Mouse (Mus musculus) bone marrow macrophage, adult 2 months (primary cell): ENCODE measurements at regions not wholly inside any gene's neighbourhood (a gene's known extent, or its start where the extent isn't known, plus 50 kb on each side); places are given as distances from the start of the nearest gene placed in this dataset.
A peak's percentile ranks its signal among the peaks of the same experiment; 100 is the strongest.

Source experiments
- H3K27ac ChIP-seq: 2 replicates; pipeline ENCODE4 v1.5.1; 2012; ENCODE audit warnings: low read depth, low read length; ENCODE audit not compliant: insufficient read depth
- H3K4me1 ChIP-seq: 2 replicates; pipeline ENCODE4 v1.6.1; 2012; ENCODE audit warnings: low read length; ENCODE audit not compliant: control insufficient read depth, insufficient read depth
- H3K4me3 ChIP-seq: 2 replicates; pipeline ENCODE4 v1.5.1; 2012; ENCODE audit warnings: mild to moderate bottlenecking, low read length, moderate library complexity; ENCODE audit not compliant: insufficient read depth
- CTCF ChIP-seq: IDR thresholded peaks from 2 replicates; pipeline ENCODE4 v1.5.1; 2012; ENCODE audit warnings: low read depth, mild to moderate bottlenecking, low read length, moderate library complexity
- POLR2A ChIP-seq: IDR thresholded peaks from 2 replicates; pipeline ENCODE4 v1.6.1; 2012; ENCODE audit warnings: mild to moderate bottlenecking, low read depth, low read length, borderline replicate concordance

DNA sequence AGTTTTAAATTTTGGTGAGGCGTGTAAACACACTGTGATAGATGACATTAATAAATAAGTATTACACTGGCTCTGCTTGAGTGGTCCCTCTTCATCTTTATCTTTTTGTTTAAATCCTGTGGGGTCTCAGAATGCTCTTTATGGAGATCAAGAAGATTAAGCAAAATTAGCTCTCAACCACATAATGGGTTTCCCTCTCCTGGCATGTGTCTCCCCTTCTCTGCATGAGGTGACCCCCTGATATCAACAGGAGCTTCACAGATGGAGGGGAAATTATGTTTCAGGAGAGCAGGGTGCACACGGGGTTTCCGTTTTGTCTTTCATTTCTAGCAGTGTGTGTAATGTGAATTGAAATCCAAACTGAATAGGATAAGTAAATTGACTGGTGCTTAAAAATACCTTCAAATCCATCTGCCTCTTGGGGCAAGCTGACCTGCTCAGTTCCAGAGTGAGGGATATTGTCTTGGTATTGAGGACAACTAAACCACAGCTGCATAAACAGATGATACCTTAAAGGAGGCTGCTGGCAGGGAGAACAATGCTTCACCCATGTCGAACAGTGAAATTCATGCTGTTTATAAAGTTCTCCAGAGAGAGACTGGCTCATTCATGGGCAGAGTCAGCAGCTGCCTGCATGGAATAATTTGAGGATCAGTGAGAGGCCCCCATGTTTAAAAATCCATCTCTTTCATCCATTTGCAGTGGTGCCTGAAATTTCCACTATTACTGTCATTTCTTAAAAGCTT is 518.3 kb upstream of the Nr2f1 start:
- Histone ChIP-seq H3K4me1 (no peaks in the 10 kb centered on the region), H3K4me3 (no peak overlapping the region), H3K27ac (no peak overlapping the region)
- TF ChIP-seq CTCF (no peak), POLR2A (no peak)

DNA sequence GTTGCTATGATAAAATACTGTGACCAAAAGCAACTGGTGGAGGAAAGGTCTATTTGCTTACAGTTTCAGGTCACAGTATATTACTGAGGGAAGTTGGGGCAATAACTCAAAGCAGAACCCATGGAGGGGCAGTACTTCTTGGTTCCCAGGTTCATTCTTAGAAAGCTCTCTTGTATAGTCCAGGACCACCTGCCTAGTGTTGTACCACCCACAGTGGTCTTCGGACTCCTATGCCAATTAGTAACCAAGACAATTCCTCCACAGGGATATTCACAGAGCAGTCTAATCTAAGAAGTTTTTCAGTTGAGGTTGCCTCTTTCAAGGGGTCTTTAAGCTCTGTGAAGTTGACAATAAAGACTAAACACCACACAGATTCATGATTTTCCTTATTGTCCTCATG is 517.6 kb upstream of the Nr2f1 start:
- H3K4me1 ChIP-seq: no peaks in the 10 kb centered on the region
- TF ChIP-seq CTCF (no peak), POLR2A (no peak)
- no peak overlapping the region for H3K4me3 ChIP-seq

DNA sequence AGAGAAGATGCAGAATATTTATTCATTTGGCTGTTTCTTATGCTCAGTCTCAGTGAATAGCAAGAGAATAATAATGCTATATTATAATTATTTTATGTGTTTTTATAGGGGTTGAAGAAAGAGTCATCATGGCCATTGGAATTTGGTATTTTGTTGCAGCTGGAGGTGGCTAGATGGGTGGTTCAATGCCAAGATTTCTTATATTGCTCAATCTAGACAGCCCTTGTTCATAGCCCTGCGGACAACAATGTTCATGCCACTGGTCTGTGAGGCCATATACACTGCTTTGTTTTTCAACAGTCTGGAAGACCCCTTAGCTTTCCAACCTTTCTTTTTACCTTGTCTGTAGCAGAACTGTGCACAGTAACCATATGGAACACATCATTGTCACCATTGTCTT is 505.1 kb upstream of the Nr2f1 start:
- Histone ChIP-seq H3K27ac (no peak overlapping the region), H3K4me3 (no peak overlapping the region), H3K4me1 (no peaks in the 10 kb centered on the region)
- TF ChIP-seq CTCF: no peak
- no peak for TF ChIP-seq POLR2A

More for the DNA sequence above, 517.6 kb upstream of the Nr2f1 start:
- H3K27ac ChIP-seq: no peak overlapping the region

DNA sequence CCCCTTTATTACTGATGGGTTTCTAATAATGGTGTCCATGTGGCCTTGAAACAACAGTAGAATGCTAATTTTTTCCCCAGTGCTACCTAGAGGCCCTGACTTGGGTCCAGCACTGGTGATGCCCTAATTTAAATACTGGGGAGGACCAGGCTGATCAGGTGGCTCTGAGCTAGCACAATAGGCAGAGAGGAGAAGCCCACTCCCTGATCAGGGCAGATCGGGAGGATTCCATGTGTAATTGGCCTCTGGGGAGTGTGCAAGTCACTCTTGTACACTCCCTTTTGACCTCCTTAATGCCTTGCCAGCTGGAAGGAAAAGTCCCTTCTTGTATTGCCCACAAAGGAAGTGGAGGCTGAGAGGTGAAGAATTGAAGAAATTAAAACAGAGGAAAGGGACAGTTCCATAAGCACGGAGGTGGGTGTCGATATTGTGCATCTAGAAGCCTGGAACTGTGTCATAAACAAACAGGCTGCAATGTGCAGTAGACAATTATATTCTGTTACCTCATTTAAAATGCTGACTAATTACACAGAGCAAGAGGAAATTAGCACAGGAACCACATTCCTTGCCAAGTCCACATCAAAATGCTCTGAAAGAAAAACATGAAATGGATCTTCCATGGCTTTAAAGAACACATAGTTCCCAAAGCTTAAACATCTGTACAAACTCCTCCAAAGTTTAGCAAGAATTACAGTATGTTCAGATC is 498.4 kb upstream of the Nr2f1 start:
- no peak overlapping the region for H3K4me3 ChIP-seq
- H3K4me1 ChIP-seq: peaks cover 4% of the 10 kb centered on the region; the same call in 1 of the 2 replicates
- H3K27ac ChIP-seq: no peak overlapping the region
- TF ChIP-seq CTCF (no peak), POLR2A (no peak)

DNA sequence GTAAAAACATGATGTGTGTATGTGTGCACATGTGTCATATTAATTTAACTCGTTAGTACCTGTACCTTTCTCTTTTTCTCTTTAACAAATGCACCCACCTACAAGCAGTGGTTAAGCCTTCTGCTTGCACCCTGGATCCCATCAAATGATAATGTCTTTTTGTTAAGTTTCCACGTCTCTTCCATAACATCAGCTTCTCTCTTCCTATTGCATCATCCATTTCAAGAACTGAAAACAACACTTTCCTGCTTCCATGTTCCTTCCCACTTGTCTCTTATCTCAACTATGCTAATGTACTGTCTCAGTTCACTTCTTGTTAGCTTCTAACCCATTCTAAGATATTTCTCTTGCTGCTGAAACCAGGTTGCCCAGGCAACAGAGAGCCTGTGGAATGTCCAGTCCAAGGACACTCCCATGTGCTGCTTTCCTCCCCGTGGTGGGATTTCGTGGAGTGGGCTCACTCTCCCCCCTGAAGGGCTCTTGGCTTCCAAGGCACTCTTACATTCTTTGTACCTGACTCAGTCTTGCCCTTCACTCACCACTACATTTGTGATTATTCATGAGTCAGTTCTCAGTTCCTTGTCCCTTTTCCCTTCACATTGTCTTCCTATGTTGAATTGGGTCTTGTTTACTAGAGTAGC is 479.8 kb upstream of the Nr2f1 start:
- Histone ChIP-seq H3K4me1 (peaks cover 5% of the 10 kb centered on the region), H3K4me3 (no peak overlapping the region), H3K27ac (no peak overlapping the region)
- TF ChIP-seq CTCF (no peak), POLR2A (no peak)

DNA sequence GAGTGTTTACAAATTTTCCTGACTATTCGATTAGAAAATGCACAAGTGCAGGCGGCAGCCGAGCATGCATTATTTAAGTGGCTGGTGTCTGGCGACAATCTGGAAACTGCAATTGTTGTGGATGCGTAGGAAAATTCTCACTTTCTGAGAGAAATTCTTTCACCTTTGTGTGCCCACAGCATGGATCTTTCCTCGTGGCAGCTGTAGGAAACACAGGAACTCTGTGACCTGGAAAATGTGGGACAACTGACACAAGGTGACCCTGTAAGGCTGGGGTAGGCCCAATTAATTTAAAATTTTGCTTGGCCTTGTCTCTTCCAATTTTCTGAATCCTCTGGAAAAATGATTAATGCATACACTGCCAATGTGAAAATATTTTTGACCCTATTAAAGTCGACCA is 478.7 kb upstream of the Nr2f1 start:
- TF ChIP-seq POLR2A: no peak
- no peak for TF ChIP-seq CTCF

DNA sequence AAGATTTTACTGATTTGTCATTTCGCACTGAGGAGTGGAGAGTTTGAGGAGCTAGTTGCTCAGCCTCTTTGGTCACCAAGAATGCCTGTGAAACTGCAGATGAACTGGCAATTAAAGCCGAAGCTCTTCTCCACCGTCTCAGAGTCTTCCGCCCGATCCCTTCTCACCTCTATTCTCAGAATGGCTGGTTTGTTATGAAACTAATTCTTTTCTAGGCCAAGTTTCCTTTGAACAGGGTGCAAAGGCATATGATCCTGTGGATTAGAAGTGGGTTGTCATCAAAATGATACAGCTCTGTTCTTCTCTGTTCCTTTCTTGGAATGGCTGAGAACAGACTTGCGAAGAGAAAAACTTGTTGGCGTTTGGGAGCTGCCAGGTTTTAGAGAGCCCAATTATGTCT is 458.7 kb upstream of the Nr2f1 start:
- no peak overlapping the region for H3K27ac ChIP-seq
- TF ChIP-seq POLR2A: no peak
- no peak for TF ChIP-seq CTCF
- H3K4me1 ChIP-seq: peaks cover 9% of the 10 kb centered on the region
- H3K4me3 ChIP-seq: no peak overlapping the region

More for the DNA sequence above, 478.7 kb upstream of the Nr2f1 start:
- no peak overlapping the region for H3K27ac ChIP-seq
- H3K4me1 ChIP-seq: peaks cover 5% of the 10 kb centered on the region
- no peak overlapping the region for H3K4me3 ChIP-seq

DNA sequence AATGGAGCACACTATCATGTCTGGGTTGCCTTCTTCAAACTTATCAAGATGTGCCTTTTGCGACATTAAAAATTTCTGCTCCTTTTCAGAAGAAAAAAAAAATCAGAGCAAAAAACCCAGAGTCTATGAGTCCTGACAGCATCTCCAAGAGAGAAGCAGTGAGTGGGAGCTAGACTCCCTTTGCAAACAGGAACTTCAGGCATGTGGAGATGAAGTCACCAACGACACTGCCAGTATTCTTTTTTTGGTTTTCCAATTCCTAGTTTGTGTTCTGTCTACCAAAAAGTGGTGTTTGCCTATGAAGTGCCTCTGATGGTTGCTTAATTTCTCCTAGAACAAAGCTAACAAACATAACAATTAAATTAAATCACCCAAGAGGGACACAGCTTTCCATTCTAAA is 457.2 kb upstream of the Nr2f1 start:
- peaks cover 9% of the 10 kb centered on the region for H3K4me1 ChIP-seq
- H3K27ac ChIP-seq: peak overlapping the region; percentile 68
- no peak overlapping the region for H3K4me3 ChIP-seq
- TF ChIP-seq CTCF: no peak
- no peak for TF ChIP-seq POLR2A

DNA sequence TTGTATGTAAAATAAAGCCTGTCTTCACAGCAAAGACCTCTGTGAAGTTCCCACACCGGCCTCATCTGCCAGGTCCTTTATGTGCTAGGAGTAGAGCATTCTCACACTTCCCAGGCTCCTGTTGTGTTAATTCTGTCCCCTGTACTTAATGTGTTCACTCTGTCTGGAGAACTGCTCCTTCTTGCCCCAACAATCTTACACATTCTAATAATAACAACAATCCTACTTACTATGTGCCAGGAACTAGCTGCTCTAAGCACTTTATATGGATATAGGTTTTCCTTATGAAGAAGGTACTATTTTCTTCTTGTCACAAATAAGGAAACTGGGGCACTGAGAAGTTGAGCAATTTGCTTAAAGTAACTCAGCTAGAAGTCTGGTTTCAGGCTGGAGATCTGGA is 456.6 kb upstream of the Nr2f1 start:
- H3K4me1 ChIP-seq: peaks cover 9% of the 10 kb centered on the region
- no peak overlapping the region for H3K4me3 ChIP-seq
- peak overlapping the region; percentile 68 for H3K27ac ChIP-seq
- no peak for TF ChIP-seq POLR2A
- TF ChIP-seq CTCF: no peak

DNA sequence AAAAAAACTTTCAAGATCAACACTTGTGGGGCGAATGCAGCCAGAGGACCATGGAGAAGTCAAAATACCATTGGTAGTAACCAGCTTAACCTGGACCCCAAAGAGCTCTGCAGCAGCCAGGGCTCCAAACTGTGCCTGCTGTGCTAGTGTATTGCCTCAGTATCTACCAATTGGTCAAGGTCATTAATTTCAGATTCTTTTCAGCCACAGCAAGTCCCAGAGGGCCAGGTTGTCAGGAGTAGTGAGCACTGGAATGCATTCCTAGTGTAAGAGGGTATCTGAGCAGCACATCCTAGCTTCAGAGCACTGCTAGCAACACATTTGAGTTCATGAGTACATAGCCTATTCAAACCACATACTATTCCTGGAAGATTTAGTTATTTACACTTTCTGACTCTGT is 451.3 kb upstream of the Nr2f1 start:
- H3K27ac ChIP-seq: no peak overlapping the region
- no peak overlapping the region for H3K4me3 ChIP-seq
- TF ChIP-seq CTCF (no peak), POLR2A (no peak)
- H3K4me1 ChIP-seq: peaks cover under 1% of the 10 kb centered on the region; the same call in 1 of the 2 replicates
